Mouse (Mus musculus) large intestine, adult 2 months (tissue): ENCODE measurements around the gene Actr1a. TPM values are rescaled to one million over a fixed set of nuclear protein-coding genes. Genes with fewer than 3 reads are reported as not detected.

Source experiments
- DNase-seq: peaks from one replicate; pipeline ENCODE4 v3.0.0-alpha.2; 2012; ENCODE audit warnings: low read depth, low spot score
- WGBS: fragments of 180-500 bp; shearing (Covaris S2); methylation state at CpG from one replicate; pipeline ENCODE4 v1.1.7; 2018; 5-methylcytosine and 5-hydroxymethylcytosine counted together
- polyA plus RNA-seq: library from polyadenylated mRNA; depleted of rRNA; stranded (reverse); fragments of >200 nt; gene quantifications from 2 replicates; pipeline ENCODE4 v1.2.3, GENCODE M21; 2012

Gene Actr1a
- polyA plus RNA-seq, 1 experiment = 105 TPM

GRCm38 (mm10) chr19:46357344-46358280 lies 37.9 kb downstream of the Actr1a start:
- no peak for DNase-seq
- 9% methylated on average over 25 of the region's 25 CpGs for WGBS

- under 1% methylated on average over 29 of the region's 29 CpGs for WGBS
- DNase-seq = no peak
These were observed 38.8 kb downstream of the Actr1a start for GRCm38 (mm10) chr19:46356701-46357138.

GRCm38 (mm10) chr19:46350168-46350932 lies 45.2 kb downstream of the Actr1a start, which contains the start of gene 2310034G01Rik:
Gene 2310034G01Rik (minus strand): TSS chr19:46350302.
- DNase-seq = no peak

GRCm38 (mm10) chr19:46349550-46349949 lies 46.0 kb downstream of the Actr1a start:
- 19% methylated on average over 6 of the region's 6 CpGs for WGBS
- no peak for DNase-seq

More at GRCm38 (mm10) chr19:46350168-46350932, 45.2 kb downstream of the Actr1a start, which contains the start of gene 2310034G01Rik:
- 23% methylated on average over 10 of the region's 10 CpGs for WGBS

- DNase-seq = no peak
- WGBS = under 1% methylated on average over 78 of the region's 78 CpGs
These were observed 46.6 kb downstream of the Actr1a start for GRCm38 (mm10) chr19:46348761-46349458.

- WGBS = 15% methylated on average over 14 of the region's 14 CpGs
These were observed 47.4 kb downstream of the Actr1a start for GRCm38 (mm10) chr19:46347936-46348668.

GRCm38 (mm10) chr19:46347146-46347545 lies 48.4 kb downstream of the Actr1a start:
- no peak for DNase-seq
- 94% methylated on average over 1 of the region's 1 CpGs for WGBS

More at GRCm38 (mm10) chr19:46347936-46348668, 47.4 kb downstream of the Actr1a start:
- DNase-seq = no peak

GRCm38 (mm10) chr19:46344710-46345419 lies 50.7 kb downstream of the Actr1a start:
- 8% methylated on average over 7 of the region's 7 CpGs for WGBS
- DNase-seq = no peak

- DNase-seq = no peak
- WGBS = 17% methylated on average over 7 of the region's 7 CpGs
These were observed 56.1 kb downstream of the Actr1a start for GRCm38 (mm10) chr19:46339287-46339971.

GRCm38 (mm10) chr19:46338942-46339286 lies 56.6 kb downstream of the Actr1a start:
- DNase-seq = no peak
- WGBS = 26% methylated on average over 6 of the region's 6 CpGs

GRCm38 (mm10) chr19:46338331-46338936 lies 57.1 kb downstream of the Actr1a start, which contains the start of gene Cuedc2:
Gene Cuedc2 (minus strand): TSS chr19:46338702.
- DNase-seq = no peak
- WGBS = under 1% methylated on average over 31 of the region's 31 CpGs

- DNase-seq = no peak
- WGBS = 33% methylated on average over 15 of the region's 15 CpGs
These were observed 57.7 kb downstream of the Actr1a start for GRCm38 (mm10) chr19:46337719-46338330.

GRCm38 (mm10) chr19:46333906-46334305 lies 61.6 kb downstream of the Actr1a start:
- 92% methylated on average over 3 of the region's 3 CpGs for WGBS
- DNase-seq = no peak

- WGBS = 77% methylated on average over 7 of the region's 7 CpGs
- no peak for DNase-seq
These were observed 62.7 kb downstream of the Actr1a start for GRCm38 (mm10) chr19:46332721-46333339.

- DNase-seq = no peak
- 82% methylated on average over 3 of the region's 3 CpGs for WGBS
These were observed 63.6 kb downstream of the Actr1a start for GRCm38 (mm10) chr19:46331936-46332335.

- WGBS = 92% methylated on average over 14 of the region's 14 CpGs
- DNase-seq = no peak
These were observed 64.2 kb downstream of the Actr1a start for GRCm38 (mm10) chr19:46331326-46331725.

GRCm38 (mm10) chr19:46330696-46331095 lies 64.9 kb downstream of the Actr1a start:
- no peak for DNase-seq
- 95% methylated on average over 12 of the region's 12 CpGs for WGBS
